Mouse (Mus musculus): ENCODE results near the gene Gm42906.

Gene Gm42906

GRCm38 (mm10) chr5:151428113-151428756 is at the start of gene Gm42906:
Gm42906 (minus strand) TSS chr5:151428163.
- DNase-seq: no peak

- DNase-seq: no peak
These were observed 17.7 kb upstream of the Gm42906 start for GRCm38 (mm10) chr5:151445695-151446094.

DNA sequence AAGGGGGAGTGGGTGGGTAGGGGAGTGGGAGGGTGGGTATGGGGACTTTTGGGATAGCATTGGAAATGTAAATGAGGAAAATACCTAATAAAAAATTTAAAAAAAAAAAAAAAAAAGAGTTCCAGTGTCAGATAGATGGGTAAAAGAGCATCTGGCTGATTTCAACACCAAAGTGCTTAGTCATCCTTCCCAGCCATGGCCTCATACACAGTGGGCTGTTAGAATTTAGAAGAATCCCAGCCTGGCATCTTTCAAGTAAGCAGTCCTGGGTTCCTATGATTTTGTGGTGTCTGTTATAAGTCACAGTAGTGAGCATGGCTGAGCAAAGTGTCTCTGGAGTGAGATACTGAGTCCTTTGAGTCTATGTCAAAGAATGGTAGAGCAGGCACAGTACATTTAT is 7.1 kb upstream of the Gm42906 start:
- DNase-seq: no peak

- no peak for DNase-seq
These were observed 1.5 kb downstream of the Gm42906 start for GRCm38 (mm10) chr5:151426466-151426865.

- no peak for DNase-seq
These were observed 5.3 kb downstream of the Gm42906 start for GRCm38 (mm10) chr5:151422692-151423091.

- DNase-seq: peak; percentile 10 to 12
These were observed 6.1 kb downstream of the Gm42906 start for GRCm38 (mm10) chr5:151421859-151422258.

DNA sequence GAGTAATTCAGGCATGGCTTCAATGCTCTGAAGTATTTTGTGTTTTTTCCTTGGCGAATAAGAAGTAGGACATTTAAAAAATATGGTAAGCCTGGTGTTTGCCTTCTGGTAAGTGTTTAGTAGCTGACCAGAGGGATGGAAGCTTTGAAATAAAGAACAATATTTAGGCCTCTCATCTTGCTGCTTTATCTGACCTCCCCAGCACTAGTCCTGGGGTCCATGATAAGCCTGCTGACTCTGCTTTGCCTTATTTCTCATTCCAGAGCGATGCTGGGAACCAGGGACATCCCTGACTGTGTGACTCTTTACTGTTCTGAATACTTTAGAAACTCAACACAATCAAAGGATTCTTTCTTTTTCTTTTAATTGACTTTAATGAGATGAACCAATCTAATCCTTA is 9.4 kb downstream of the Gm42906 start:
- DNase-seq: no peak

GRCm38 (mm10) chr5:151417421-151418038 is 10.4 kb downstream of the Gm42906 start:
- no peak for DNase-seq

GRCm38 (mm10) chr5:151416988-151417387 is 11.0 kb downstream of the Gm42906 start:
- DNase-seq: no peak

GRCm38 (mm10) chr5:151413617-151414016 is 14.3 kb downstream of the Gm42906 start:
- no peak for DNase-seq

- DNase-seq: no peak
These were observed 15.1 kb downstream of the Gm42906 start for GRCm38 (mm10) chr5:151412666-151413463.

DNA sequence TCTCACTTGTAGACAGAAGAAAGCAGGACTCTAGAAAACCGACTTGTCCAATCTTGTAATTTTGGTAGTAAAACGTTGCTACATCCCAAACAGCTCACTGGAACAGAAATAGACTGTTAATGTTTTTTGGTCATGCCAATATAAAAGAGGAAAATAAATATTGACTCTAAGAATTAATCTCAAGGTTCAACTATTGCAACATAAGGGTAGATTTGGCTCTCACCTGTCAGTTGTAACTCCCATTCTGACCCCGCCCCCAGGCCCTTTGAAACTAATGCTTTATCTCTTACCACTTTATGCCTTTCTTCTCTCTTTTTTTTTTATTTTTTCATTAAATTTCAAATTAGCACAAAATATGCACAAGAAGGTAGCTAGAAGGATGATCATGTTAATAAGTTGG is 18.0 kb downstream of the Gm42906 start:
- DNase-seq: peak; percentile 56 to 66

DNA sequence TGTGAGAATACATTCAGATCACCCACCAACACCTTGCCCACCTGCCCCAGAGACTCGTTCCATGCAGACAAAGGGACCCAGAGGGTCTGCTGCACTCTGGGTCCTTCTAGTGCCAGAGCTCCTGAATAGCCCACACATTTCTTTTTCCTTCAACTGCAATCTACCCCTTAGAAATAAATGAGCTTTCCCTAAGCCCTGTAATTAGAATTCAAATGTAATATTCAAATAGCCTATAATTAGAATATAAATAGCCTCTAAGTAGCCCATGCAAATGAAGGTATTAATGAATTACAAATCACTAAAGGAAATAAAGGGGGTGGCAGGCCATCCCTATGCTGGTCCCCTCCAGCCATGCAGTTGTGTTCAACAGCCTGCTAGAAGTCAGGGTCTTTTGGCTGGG is 18.7 kb downstream of the Gm42906 start:
- no peak for DNase-seq

DNA sequence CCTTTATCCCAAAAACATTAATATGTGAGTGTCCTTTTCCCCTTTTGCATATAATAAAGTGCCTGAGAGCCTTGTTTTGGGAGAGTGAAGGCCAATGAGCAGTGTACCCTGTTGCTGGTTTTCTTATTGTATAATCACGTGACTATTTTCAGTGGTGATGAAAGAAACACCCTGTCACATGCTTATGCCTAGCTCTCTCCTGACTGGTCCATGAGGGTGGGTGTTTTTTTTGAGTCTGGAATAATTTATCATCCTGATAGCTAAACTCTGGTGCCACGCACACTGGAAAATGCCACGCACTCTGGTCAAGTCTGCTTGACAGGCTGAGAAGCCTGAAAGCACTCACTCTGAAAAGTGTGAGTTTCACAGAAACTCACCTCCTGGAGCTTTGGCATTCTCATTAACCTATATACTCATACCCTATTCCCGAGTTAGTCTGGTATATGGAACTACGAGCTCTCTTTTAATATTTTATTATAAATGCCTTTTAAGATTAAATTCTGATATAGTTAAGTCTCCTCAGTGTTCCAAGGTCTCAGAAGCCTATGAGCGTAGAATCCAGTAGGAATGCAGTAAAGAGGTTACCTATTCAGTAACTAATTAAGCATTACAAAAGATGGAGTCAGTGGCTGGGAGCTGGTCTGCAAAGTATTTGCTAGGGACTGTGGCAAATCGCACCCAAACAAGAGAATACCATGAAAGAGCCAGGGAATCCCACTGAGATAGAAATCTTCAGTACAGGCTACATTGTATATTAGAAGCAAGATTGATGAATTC is 19.7 kb downstream of the Gm42906 start:
- DNase-seq: no peak

DNA sequence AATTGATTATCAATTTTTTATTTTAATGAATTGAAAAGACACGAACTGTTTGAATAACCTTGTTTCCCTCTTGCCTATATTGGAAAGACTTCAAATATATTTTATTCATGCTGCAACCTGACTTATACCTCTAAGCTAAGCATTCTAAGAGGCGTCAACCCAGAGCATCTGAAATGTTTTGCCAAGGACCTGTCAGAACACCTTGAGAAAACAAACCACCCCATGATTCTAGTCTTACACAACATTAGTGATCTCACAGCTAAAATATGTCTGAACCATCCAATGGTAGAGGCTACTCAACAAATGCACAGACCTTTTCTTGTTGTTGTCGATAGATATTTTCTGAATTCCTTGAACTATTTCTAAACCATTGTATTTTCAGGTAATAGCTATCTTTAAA is 20.5 kb downstream of the Gm42906 start:
- DNase-seq: no peak

DNA sequence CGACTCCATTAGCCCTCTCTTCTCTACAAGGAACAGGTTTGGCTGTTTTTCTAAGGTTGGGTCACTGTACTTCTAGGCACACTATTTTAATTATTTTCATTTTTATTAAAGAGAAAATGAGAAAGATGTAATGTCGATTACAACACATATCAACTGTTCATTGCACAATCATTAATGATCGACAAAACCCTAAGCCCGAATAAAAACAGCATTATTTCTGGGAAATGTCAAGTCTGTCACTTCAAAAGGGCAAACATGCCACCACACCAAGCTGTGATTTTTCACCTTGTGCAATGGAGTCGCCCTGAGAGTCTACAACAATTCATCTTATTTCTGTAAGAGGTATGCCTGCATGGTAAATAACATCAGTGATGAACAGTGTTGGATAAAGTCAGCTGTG is 21.7 kb downstream of the Gm42906 start:
- no peak for DNase-seq

DNA sequence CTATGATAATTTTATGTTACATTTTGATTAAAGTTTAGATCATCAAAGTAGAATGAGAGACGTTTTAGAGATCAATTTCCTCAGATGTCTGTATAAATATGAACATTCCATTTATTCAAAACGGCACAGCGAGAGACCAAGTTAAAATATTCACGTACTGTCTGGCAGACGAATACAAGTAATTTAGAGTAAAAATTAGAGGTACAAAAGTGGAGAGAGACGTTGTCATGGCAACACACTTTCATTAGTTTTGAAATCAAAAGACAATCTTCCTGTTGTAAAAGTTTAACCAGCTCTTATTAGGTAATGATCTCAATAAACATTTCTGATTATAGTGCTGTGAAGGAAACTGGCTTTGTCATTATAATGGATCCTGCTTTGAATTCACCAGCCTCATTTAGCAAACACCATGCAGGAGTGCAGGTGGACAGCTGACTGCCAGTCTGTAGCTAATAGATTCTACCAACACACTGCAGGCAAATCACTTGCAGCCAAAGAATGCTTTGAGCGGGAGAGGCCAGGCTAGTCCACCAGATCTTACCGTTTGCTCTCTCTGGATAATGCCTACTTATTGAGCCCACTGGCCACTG is 22.6 kb downstream of the Gm42906 start:
- no peak for DNase-seq

DNA sequence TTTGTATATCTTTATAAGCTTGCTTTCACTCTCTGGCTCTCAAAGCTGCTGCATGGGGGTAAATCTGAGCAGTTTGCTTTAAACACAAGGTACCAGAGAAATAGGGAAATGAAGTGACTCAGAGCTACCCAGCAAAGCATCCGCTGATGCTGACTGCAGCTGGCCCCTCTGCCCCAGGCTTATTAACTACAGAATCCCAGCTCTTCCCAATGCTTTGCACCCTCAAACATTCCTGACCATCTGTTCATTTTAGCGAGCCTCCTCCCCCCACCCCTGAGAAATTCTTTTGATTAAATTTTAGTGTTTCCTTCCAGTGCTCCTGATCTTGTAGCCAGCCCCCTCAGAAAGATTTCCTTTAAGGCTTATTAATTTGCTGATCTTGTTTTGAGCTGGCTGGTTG is 24.4 kb downstream of the Gm42906 start:
- no peak for DNase-seq

- DNase-seq: no peak
These were observed 27.4 kb downstream of the Gm42906 start for GRCm38 (mm10) chr5:151400557-151400944.

GRCm38 (mm10) chr5:151399918-151400556 is 27.9 kb downstream of the Gm42906 start:
- DNase-seq: no peak

- DNase-seq: no peak
These were observed 31.8 kb downstream of the Gm42906 start for GRCm38 (mm10) chr5:151396119-151396518.

DNA sequence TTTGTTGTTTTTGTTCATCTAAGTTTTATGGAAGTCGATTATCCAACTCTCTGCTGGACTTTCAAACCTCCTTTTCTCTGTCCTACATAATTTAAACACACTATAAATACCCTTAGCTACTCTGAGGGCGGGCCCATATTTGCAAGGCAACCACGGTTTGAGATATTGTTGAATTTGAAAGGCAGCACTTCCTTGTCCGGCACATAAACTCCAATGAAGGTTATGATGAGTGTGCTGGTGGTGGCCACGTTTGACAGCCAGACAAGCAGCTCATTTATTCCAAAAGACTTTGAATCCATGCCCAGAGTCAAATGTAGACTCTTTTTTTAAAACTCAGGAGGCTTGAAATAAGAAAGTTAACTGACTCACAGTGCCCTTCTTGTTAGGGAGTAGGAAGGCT is 33.3 kb downstream of the Gm42906 start:
- no peak for DNase-seq
